Mouse (Mus musculus) adipocyte (in vitro differentiated cells): Measurements from ENCODE around the gene Ift74.
"Not testable (repeated sequence)": the region's sequence is repeated elsewhere in the genome, so short reads cannot be mapped to it uniquely, and the experiment has no call there.

Experiments
- DNase-seq: peaks from one replicate; pipeline ENCODE4 v3.0.0-alpha.2; 2016; ENCODE audit warnings: low spot score

Ift74 gene

DNA sequence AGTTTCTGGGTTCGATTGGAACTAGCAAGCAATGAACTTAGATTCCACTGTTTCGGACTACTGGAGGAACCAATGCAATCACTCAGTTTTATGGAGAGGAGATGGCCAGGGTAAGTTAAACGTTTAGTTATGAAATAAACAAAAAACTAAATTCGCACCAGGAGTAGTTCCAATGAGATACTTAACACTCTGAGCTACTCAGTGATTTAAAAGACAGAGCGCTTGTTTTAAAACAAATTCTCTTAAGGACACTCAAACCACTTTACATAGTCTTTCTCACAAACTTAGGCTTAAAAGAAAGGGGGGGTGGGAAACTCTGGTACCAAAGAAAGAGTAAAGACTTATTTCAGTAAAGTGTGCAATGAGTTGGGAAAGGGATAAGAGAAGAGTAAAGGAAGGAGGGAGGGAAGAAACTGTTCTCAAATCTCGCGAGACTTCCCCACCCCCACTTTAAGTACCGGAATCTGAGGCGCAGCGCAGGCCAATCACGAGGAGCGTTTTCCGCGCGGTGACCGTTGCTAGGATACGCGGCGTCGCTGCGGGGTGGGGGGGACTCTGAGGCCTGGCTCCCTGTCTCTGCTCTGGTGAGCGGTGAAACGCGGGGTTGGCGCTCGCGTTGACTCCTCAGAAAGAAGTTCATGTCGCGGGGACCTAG lies at the start of gene Ift74:
TSS of gene Ift74 (plus strand) at position 520 of the 655 bp plus-strand sequence.
- peak; percentile 97 for DNase-seq

DNA sequence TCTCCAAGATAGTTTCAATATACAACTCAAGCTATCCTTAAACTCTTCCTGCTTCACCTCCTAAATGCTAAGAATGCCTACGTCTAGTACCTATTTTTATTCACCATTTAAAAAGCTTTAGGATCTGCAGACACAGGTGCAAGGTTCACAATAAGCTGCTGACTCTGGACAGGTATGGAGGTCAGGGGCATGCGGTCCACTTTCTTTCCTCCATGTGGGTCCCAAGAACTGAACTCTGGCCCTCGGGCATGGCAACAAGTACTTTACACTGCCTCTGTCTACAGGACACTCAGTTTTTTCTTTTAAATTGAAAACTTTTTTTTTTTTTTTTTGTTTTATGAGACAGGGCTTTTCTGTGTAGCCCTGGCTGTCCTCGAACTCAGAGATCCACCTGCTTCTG lies 41.6 kb upstream of the Ift74 start:
- no peak for DNase-seq

DNA sequence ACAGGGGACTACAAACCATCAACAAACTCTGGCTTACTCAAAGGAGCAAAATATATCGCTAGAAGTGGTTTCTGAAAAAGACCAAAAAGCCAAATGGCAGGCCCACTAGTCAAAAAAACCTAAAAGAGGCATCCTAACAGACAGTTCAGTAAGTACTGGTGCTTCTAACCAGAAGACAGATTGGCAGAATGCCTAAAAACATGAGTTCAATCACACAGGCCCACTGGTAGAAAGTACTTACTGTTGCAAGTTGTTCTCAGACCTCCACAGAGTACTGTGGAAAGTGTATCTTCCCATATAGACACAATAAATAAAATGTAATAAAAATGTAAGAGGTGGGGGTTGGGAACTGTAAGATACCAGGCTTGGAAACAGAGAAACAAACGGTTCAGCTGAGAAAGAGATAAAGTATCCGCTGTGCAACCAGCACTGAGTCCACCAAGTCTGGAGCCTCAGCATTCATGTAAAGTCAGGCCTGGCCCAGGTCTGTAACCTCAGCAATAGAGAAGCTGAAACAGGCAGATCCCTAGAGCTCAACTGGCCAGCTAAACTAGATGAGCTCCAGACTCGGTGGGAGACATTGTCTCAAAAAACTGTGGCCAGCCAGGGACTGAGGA lies 22.4 kb upstream of the Ift74 start:
- DNase-seq = no peak

- no peak for DNase-seq
Observed at GRCm38 (mm10) chr4:94592709-94593108, 21.6 kb upstream of the Ift74 start.

- DNase-seq = peak; percentile 39
Observed at GRCm38 (mm10) chr4:94601395-94601794, 12.9 kb upstream of the Ift74 start.

DNA sequence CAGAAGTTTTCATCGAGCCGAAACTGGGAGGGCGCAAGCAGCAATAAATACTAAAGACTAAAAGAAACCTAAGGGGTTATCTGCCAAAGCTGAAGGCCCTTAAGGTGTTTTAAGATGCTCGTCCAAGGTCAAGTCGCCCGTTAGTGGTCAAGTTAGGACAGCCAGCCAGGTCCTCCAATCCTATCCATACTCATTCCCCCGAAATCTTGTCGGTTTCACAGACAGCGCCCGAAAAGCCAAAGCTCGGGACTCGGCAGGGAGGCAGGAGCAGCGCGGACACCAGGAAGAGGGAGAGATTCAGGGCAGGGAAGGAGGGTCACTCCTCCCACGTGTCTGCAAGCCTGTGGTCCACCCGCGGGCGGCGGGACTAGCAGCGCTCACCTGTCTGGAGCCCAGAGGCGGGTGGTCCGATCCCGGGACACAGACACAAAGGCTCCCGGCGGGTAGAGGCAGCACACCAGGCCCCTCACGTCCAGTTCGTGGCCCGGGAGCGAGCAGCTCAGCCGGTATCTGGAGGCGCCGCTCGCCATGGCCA lies 11.7 kb upstream of the Ift74 start:
- DNase-seq = no peak

DNA sequence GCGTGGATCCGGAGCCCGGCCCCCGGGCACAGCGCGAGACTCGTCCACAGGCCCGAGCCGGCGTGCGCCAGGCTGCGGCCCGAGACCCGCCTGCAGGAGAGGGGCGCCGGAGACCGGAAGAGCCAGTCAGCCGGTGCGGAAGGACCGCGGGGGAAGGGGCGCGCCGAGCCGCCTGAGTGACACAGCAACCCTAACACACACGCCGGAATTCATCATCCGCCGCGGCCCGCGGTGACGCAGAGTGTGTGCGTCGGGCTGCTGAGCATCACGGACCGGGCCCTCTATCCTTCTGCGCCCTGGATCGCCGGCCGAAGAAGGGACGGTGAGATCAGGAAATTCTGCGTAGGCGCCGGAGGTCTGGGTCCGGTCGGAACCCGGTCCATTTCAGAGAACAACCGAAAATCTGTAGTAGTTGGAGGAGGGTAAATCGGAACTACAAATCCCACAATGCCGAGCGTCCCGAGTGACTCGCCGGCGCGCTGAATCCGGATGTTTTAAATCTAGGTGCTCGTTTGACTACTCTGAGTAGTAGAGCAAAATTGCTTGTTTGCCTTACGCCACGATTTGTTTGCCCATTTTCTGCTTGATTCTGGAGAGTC lies 11.2 kb upstream of the Ift74 start, which contains the start of gene Plaa:
TSS of gene Plaa (minus strand) at position 214 of the 599 bp plus-strand sequence.
- DNase-seq = peak; percentile 87

- DNase-seq = no peak
Observed at GRCm38 (mm10) chr4:94604452-94605019, 9.8 kb upstream of the Ift74 start.

- no peak for DNase-seq
Observed at GRCm38 (mm10) chr4:94605591-94605990, 8.7 kb upstream of the Ift74 start.

GRCm38 (mm10) chr4:94610339-94610738 lies 4.0 kb upstream of the Ift74 start:
- DNase-seq = no peak

GRCm38 (mm10) chr4:94614627-94615006 lies 326 bp downstream of the Ift74 start:
- DNase-seq = no peak

- DNase-seq = no peak
Observed at GRCm38 (mm10) chr4:94620077-94620476, 5.8 kb downstream of the Ift74 start.

GRCm38 (mm10) chr4:94643141-94643540 lies 28.9 kb downstream of the Ift74 start:
- DNase-seq = no peak

GRCm38 (mm10) chr4:94649920-94650319 lies 35.6 kb downstream of the Ift74 start, which contains the start of gene Lrrc19:
Gene Lrrc19, minus strand, starts transcription at chr4:94650144.
- DNase-seq = no peak

- DNase-seq = not testable (repeated sequence)
Observed at GRCm38 (mm10) chr4:94650426-94651175, 36.3 kb downstream of the Ift74 start.

GRCm38 (mm10) chr4:94669718-94670117 lies 55.4 kb downstream of the Ift74 start:
- DNase-seq = peak; percentile 57

DNA sequence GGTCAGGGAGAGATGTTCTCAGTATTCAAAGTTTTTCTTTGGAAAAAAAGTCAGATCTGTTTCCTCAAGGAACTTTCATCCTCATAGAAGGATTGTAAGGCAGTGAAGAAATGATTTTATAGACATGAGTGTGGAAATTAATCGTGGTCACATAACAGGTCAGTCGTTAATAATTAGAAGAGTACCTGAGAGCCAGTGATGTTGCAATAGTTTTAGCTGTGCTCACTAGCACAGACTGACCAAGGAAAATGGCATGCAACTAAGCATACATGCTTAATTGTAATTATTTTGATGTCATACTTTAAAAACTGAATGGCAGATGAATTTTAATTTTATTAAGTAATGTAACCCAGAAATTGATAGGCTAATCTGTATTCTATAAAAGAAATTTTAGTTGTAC lies 66.4 kb downstream of the Ift74 start:
- DNase-seq = no peak

DNA sequence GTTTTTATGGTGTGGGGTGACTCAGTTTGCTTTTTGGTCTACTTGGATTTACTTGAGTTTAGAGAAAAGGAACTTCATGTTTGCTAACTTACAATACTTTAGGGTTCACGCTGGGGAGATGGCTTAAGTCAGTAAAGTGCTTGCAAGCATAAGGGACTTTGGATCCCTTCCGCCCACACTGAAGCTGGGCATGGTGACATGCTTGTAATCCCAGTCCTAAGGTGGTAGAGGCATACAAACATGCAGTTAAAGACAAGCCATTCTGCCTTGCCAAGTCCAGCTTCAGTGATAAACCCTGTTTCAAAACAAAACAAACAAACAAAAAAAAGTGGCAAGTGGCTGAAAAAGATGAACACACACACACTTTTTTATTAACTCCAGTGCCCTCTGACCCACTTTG lies 66.9 kb downstream of the Ift74 start:
- no peak for DNase-seq

DNA sequence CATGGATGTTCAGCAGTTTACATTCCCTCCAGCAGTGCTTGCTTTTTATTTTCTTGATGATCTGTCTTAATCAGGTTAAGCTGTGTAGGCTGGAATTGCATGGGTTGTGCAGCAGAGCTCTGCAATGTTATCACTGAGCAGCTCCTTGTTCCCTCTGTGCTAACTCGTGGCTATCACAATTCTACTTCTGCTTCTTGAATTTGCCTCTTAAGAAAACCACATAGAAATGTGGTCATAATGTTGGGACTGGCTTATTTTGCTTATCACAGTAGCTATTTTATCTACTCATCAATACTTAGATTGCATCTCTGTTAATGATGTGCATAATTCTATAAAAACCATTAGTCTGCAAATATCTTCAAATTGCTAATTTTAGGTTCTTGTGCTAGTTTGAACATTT lies 67.7 kb downstream of the Ift74 start:
- DNase-seq = no peak

DNA sequence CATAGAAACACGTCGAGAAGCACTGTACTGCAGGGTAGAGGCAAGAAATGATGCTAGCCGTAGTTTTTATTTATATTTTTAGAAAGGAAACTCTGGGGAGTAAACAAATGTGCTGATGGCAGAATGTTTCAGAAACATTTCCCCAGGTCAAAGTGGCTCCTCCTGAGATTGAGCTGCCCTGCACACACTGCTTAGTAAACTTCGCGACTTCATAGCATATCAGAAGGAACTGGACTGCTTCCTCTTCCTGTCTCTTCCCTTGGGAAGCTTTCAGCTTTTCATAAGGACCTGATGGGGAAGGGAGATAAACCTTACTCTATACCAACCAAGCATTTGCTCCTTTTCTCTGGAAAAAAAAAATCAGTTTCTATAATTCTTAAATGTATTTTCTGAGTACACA lies 69.0 kb downstream of the Ift74 start:
- DNase-seq = no peak

DNA sequence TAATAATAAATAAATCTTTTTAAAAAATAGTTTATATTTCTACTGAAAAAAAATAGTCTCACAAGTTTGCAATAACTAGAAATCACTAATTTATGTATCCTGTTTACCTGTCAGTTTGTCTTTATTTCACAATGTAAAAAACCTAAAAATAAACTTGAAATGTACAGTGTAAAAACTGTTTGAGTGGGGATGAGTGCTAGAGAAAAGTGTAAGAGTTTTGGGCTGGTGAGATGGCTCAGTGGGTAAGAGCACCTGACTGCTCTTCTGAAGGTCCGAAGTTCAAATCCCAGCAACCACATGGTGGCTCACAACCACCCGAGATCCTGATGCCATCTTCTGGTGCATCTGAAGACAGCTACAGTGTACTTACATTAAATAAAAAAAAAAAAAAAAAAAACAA lies 75.5 kb downstream of the Ift74 start:
- DNase-seq = not testable (repeated sequence)

- no peak for DNase-seq
Observed at GRCm38 (mm10) chr4:94691078-94691477, 76.8 kb downstream of the Ift74 start.
